Mouse (Mus musculus): ENCODE measurements around the gene Eef1akmt1. TPM values are rescaled to one million over a fixed set of nuclear protein-coding genes. Genes with fewer than 3 reads are reported as not detected.

Eef1akmt1 gene
- total RNA-seq (2021) = 10 to 100 TPM; 36.1 to 37.1 TPM
- long read RNA-seq, experiment 1, transcript Eef1akmt1-201 (5 exons, 880 nt) = major isoform, 21 of 25 reads
- long read RNA-seq, experiment 1, partial matches to known transcripts = 3 of 25 reads
- long read RNA-seq, experiment 1, other reads (novel, unspliced or antisense) = 1 of 25 reads
- long read RNA-seq, experiment 2, transcript Eef1akmt1-201 (5 exons, 880 nt) = major isoform, 31 of 37 reads
- long read RNA-seq, experiment 2, partial matches to known transcripts = 4 of 37 reads
- long read RNA-seq, experiment 2, other reads (novel, unspliced or antisense) = 2 of 37 reads

DNA sequence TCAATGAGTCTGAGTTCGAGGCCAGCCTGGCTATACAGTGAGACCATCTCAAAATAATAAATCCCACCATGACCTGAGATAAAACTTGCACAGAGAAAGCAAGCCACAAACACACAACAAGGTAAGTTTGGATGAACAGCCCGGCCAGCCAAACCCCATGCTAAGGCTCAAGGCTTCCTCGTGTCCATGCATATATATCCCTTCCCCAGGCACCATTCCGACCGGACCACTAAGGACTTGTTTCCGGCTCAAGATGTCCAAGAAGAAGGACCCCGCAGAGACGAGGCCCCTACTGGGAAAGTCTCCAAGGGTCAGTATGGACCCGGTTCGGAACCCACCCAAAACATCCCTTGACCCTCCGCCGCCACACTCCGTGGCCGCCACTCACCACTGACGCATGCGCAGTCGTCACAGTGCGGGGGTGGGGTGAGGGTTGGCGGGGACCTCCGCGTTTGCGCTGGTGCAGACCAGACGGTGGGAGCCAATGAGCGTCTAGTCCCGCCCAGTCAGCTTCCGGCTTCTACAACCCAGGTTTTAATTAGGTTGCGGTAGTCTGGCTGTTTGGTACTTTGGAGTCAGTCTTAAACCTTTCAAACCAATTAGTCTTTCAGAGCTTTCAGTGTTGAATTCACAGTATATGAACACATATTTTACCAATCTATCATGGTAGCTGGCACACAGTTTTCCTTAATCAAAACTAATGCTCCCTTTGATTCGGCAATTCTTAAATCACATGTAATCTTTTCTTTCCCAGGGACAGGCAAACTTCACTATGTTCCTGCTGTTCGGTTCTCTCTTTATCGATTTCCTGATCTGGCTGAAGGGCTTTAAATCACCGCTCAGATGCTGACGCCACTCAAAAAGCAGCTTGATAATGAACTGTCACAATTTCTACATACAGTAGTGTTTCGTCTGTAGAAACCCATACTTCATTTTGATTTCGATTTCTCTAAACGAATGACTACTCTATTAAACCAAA is at the start of gene Eef1akmt1:
Gene Eef1akmt1 (minus strand): TSS at position 458 of the 979 bp plus-strand sequence.
- Histone ChIP-seq H3K4me3 (peak within 1 kb of the TSS; percentile 93), H3K27ac (peak within 1 kb of the TSS; percentile 90)
- DNase-seq = peak; percentile 98
- no peak for TF ChIP-seq CTCF (IDR thresholded peaks at IDR 0.05)
- intact Hi-C loops (cut with DNase I) = loop anchor here (5.0 kb wide), 1 partner anchor 36 kb away; no protein-coding TSS in a partner anchor

DNA sequence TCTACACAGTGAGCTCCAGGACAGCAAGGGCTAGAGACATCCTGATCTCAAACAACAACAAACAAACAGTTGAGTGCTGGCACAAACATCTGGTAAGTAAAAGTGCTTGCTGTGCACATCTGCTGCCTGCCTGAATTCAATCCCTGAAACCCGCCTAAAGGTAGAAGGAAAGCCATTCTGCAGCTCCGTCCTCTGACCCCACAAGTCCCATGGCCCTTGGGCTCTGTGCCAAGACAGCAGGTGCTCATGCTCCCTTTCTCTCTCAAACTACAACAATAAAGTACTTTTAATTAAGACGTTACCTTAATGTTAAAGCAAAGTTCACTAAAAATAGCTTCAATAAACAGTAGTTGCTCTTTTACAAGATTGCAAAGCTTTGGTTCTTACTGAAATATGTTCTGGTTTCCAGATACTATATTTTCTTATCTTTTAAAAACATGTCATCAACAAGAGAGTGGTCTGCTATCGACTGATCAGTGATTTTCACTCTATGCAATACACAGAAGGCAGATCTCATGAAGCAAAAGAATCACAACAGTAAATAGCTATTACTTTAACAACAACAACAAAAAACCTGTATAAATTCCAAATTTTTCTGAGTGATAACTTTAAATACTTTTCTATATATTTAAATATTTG is 49.3 kb upstream of the Eef1akmt1 start:
- DNase-seq = peak; percentile 32
- Histone ChIP-seq H3K4me3 (no peak overlapping the region), H3K27ac (no peak overlapping the region)
- intact Hi-C loops (cut with DNase I) = loop anchor here (5.0 kb wide), 1 partner anchor 248 kb away; no protein-coding TSS in a partner anchor
- no peak for TF ChIP-seq CTCF (IDR thresholded peaks at IDR 0.05)

GRCm38 (mm10) chr14:57619487-57619886 is 48.1 kb upstream of the Eef1akmt1 start:
- intact Hi-C loops (cut with DNase I) = loop anchor here (1.0 kb wide), 1 partner anchor 86 kb away; no protein-coding TSS in a partner anchor
- Histone ChIP-seq H3K4me3 (no peak overlapping the region), H3K27ac (no peak overlapping the region)
- DNase-seq = no peak
- peak; percentile 67 for TF ChIP-seq CTCF (IDR thresholded peaks at IDR 0.05)

DNA sequence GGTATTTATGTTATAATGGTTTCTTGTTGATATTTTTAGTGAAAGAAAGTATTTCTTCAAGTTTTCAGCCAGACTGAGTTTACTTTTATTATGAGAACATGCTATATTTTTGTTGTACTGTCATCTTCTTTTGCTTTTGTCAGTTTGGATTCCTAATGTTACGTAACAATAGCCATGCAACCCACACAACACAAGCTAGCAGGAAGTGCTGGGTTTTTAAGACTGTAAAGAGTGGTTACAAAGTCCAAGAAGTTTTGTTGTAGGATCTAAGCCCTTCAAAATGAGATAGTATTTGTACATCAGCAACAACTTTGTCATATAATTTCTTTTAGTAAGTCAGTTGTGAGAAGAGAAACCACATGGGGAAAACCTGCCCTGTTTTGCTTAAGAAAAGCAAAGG is 46.3 kb upstream of the Eef1akmt1 start:
- H3K27ac ChIP-seq = peak overlapping the region; percentile 71
- intact Hi-C loops (cut with DNase I) = no loop called here
- H3K4me3 ChIP-seq = no peak overlapping the region
- no peak for DNase-seq
- TF ChIP-seq CTCF (IDR thresholded peaks at IDR 0.05) = no peak

GRCm38 (mm10) chr14:57616339-57616965 is 45.0 kb upstream of the Eef1akmt1 start:
- intact Hi-C loops (cut with DNase I) = no loop called here
- H3K27ac ChIP-seq = peak overlapping the region; percentile 71
- TF ChIP-seq CTCF (IDR thresholded peaks at IDR 0.05) = no peak
- peak; percentile 33 for DNase-seq
- peak overlapping the region; percentile 26 for H3K4me3 ChIP-seq

GRCm38 (mm10) chr14:57615828-57616227 is 44.4 kb upstream of the Eef1akmt1 start:
- no peak overlapping the region for H3K4me3 ChIP-seq
- no peak for TF ChIP-seq CTCF (IDR thresholded peaks at IDR 0.05)
- H3K27ac ChIP-seq = peak overlapping the region; percentile 71
- DNase-seq = no peak
- intact Hi-C loops (cut with DNase I) = no loop called here

DNA sequence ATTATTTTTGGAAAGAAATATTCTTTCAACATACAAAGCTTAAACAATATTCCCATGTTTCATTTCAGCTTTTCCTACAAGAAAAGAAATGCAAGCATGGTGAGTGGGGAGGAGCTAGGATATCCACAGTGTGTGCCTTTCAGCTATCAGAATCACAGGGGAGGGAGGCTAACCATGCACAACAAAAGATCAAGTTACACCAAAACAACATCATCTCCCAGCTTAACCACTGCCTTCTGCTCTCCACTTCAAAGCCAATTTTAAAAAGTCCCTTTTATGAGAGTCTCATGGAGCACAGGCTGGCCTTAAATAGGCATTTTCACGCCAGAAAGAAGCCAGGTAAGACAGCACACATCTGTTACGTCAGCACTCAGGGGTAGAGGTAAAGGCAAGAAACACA is 39.6 kb upstream of the Eef1akmt1 start:
- intact Hi-C loops (cut with DNase I) = no loop called here

GRCm38 (mm10) chr14:57609816-57610329 is 38.5 kb upstream of the Eef1akmt1 start:
- no peak for DNase-seq
- no peak for TF ChIP-seq CTCF (IDR thresholded peaks at IDR 0.05)
- intact Hi-C loops (cut with DNase I) = loop anchor here (5.0 kb wide), 1 partner anchor 38 kb away; the partner anchor contains the start of gene Eef1akmt1
- H3K27ac ChIP-seq = peak overlapping the region; percentile 70
- H3K4me3 ChIP-seq = peak overlapping the region; percentile 4

More for the DNA sequence above, 39.6 kb upstream of the Eef1akmt1 start:
- Histone ChIP-seq H3K27ac (peak overlapping the region; percentile 70), H3K4me3 (no peak overlapping the region)
- TF ChIP-seq CTCF (IDR thresholded peaks at IDR 0.05) = no peak
- DNase-seq = no peak

- H3K4me3 ChIP-seq = peak overlapping the region; percentile 22
- TF ChIP-seq CTCF (IDR thresholded peaks at IDR 0.05) = no peak
- intact Hi-C loops (cut with DNase I) = loop anchor here (5.0 kb wide), 1 partner anchor 35 kb away; the partner anchor contains the start of gene Eef1akmt1
- DNase-seq = peak; percentile 95
- H3K27ac ChIP-seq = peak overlapping the region; percentile 75
These were observed 36.1 kb upstream of the Eef1akmt1 start for GRCm38 (mm10) chr14:57607500-57607899.

DNA sequence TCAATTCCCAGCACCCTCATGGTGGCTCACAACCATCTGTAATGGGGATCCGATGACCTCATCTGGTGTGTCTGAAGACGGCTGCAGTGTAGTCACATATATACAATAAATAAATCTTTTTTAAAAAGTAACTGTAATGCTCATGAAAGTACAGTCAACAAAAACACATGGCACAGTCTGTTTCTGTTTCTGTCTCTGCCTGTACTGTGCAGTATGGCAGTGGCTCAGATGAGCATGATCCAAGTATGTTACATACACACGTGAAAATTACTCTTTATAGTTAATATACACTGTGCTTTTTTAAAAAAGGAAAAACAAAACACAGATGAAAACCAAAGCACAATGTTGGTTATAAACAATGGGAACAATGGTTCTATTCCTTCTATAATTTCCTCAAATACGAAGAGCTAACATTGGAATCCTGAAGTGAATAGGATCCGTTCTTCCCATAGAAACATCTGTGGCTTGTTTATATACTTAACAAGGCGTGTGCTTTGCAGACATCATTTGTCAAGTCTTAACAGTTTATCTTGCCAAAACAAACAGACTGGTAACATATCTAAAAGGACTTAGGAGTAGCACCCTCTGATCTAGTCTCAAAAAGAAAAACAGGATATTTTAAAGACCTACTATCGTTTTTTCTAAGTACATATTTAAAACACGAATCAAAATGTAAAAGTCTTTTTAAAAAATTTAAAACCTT is 35.4 kb upstream of the Eef1akmt1 start:
- peak overlapping the region; percentile 75 for H3K27ac ChIP-seq
- TF ChIP-seq CTCF (IDR thresholded peaks at IDR 0.05) = no peak
- peak overlapping the region; percentile 22 for H3K4me3 ChIP-seq
- DNase-seq = no peak
- intact Hi-C loops (cut with DNase I) = loop anchor here (5.0 kb wide), 1 partner anchor 35 kb away; the partner anchor contains the start of gene Eef1akmt1

DNA sequence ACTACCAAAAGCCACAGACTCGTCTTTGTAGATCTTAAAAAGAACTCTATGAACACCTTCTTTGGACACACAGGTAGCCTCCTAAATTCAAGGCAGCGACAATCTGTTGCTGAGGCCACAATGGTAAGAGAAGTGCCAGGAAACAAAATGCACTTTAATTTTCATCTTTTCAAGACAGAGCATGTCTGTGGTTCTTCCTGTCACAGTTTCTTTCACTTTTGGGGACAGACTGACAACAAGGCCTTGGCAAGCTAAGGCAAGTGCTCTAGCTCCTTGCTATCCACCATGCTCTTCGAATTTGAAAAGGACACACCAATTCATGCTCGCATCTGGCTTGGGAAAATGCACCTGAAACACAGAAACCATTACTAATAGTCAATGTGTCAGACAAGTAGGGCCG is 21.9 kb upstream of the Eef1akmt1 start:
- no peak for TF ChIP-seq CTCF (IDR thresholded peaks at IDR 0.05)
- no peak for DNase-seq
- intact Hi-C loops (cut with DNase I) = no loop called here

More for the DNA sequence above, 21.9 kb upstream of the Eef1akmt1 start:
- Histone ChIP-seq H3K4me3 (no peak overlapping the region), H3K27ac (no peak overlapping the region)

All from gastrocnemius, adult 2 months (tissue).